Mouse (Mus musculus): ENCODE results near the gene Nme8. TPM values are rescaled to one million over a fixed set of nuclear protein-coding genes. Genes with fewer than 3 reads are reported as not detected.

Gene Nme8
- not detected in 3 replicates for total RNA-seq (2017)

GRCm38 (mm10) chr13:19697790-19698189, at the start of gene Nme8:
Gene Nme8, minus strand, starts transcription at chr13:19697794.
- no peak for ATAC-seq (replicated peaks; ENCODE audit: insufficient number of reproducible peaks, low FRiP score, low TSS enrichment, poor library complexity, severe bottlenecking)

- ATAC-seq (replicated peaks; ENCODE audit: insufficient number of reproducible peaks, low FRiP score, low TSS enrichment, poor library complexity, severe bottlenecking): no peak
Observed at GRCm38 (mm10) chr13:19745741-19746140, 48.1 kb upstream of the Nme8 start.

DNA sequence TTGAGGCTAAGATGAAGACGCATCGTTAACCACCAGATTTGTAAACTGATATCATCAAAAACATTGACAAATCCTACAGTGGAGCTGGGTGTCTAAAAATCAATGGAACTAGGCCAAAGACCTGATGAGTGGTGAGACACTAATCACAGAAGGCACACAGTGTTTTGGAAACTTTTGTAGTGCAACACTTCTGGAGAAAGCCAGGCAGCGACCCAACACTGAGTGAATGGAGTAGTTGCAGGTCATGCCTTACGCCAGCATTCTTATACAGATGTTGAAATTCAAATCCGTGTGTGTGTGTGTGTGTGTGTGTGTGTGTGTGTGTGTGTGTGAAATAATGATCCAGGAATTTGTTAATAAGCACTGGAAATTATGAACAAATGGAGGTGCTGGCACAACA, 46.9 kb upstream of the Nme8 start:
- no peak for ATAC-seq (replicated peaks; ENCODE audit: insufficient number of reproducible peaks, low FRiP score, low TSS enrichment, poor library complexity, severe bottlenecking)

DNA sequence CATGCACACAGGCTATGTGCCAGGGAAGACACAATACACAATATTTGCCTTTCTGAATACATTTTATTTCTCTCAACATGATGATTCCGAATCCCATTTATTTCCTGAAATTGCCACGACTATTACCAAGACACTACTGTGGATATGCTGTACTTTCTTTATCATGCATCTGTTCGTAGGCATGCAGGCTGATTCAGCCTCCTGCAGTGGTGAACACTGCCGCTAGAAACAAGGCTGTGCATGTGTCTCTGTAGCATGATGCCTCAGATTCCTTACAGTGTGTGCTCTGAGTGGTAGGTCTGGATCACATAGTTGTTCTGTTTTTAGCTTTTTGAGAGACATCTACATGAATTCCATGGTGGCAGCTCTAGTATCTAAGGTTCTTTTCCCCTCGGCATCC, 37.0 kb upstream of the Nme8 start:
- ATAC-seq (replicated peaks; ENCODE audit: insufficient number of reproducible peaks, low FRiP score, low TSS enrichment, poor library complexity, severe bottlenecking): no peak

GRCm38 (mm10) chr13:19730826-19731225, 33.2 kb upstream of the Nme8 start:
- ATAC-seq (replicated peaks; ENCODE audit: insufficient number of reproducible peaks, low FRiP score, low TSS enrichment, poor library complexity, severe bottlenecking): no peak

DNA sequence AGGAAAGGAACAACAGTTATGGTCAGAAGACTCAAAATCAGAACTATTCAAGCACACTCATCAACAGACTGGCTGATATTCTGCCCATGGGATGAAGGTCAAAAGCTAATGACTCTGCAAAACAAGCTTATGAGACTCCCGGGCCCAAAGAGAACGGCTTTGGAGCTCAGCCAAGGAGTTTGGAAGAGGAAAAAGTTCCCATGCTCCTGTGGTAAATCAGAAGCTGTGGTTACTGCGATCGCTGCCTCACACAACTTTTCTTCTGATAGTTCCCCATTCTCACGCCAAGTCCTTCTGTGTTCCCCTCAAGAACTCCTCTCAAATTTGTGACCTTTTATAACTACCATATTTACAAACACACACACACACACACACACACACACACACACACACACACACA, 21.4 kb upstream of the Nme8 start:
- no peak for ATAC-seq (replicated peaks; ENCODE audit: insufficient number of reproducible peaks, low FRiP score, low TSS enrichment, poor library complexity, severe bottlenecking)

- ATAC-seq (replicated peaks; ENCODE audit: insufficient number of reproducible peaks, low FRiP score, low TSS enrichment, poor library complexity, severe bottlenecking): no peak
Observed at GRCm38 (mm10) chr13:19717201-19717600, 19.6 kb upstream of the Nme8 start.

DNA sequence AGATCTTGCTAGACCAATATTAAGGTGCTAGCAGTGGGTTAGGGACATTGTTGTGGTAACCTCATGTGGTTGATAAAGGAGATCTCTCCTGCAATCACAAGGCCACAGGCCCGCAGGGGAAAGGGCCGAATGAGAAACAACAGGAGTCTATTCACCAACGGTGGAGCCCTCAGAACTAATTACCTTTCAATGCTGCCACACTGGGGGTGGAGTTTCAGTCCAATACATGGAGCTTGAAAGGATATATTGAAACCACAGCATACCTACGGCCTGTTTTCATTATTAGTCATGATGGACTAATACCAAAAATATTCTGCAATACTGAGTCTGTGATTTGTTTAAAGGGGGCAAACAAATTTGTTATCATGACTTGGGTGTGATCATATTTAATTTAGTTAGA, 6.2 kb upstream of the Nme8 start:
- ATAC-seq (replicated peaks; ENCODE audit: insufficient number of reproducible peaks, low FRiP score, low TSS enrichment, poor library complexity, severe bottlenecking): no peak

GRCm38 (mm10) chr13:19701443-19702078, 4.0 kb upstream of the Nme8 start:
- no peak for ATAC-seq (replicated peaks; ENCODE audit: insufficient number of reproducible peaks, low FRiP score, low TSS enrichment, poor library complexity, severe bottlenecking)

DNA sequence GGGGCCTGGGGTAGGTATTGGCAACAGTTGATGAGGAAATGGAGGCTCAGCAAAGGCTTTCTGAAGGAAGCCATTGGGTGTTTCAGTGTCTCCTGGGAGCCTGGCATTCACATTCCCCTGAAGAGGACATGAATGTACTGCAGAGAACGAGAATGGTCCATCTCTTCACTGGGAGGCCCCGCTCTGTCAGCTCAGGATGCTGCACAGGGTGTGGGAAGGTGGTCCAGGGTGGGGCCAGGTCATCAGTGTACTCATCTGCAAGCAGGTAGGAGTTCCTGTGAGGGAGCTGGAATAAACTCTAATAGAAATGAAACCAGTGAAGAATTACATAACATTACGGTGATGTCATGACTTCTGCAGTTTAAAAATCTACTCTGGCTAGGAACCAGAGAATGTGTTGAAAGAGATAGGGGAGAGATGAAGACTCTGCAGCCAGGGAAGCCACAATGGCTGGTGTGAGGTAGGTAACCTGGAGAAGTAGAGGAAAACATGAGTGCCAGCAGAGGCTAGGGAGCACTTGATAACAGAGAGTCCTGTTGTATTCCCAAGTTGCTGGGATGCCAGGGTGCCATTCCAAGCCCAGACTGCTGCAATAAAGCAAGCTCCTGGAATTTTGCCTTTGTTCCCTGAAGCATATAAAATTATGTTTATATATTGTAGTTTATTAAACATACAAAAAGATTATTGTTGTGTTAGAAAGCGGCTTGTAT, 3.3 kb upstream of the Nme8 start:
- ATAC-seq (replicated peaks; ENCODE audit: insufficient number of reproducible peaks, low FRiP score, low TSS enrichment, poor library complexity, severe bottlenecking): no peak

- peak; percentile 78; the same call in 1 of the 2 replicates for ATAC-seq (replicated peaks; ENCODE audit: insufficient number of reproducible peaks, low FRiP score, low TSS enrichment, poor library complexity, severe bottlenecking)
Observed at GRCm38 (mm10) chr13:19698524-19699173, 1.1 kb upstream of the Nme8 start.

DNA sequence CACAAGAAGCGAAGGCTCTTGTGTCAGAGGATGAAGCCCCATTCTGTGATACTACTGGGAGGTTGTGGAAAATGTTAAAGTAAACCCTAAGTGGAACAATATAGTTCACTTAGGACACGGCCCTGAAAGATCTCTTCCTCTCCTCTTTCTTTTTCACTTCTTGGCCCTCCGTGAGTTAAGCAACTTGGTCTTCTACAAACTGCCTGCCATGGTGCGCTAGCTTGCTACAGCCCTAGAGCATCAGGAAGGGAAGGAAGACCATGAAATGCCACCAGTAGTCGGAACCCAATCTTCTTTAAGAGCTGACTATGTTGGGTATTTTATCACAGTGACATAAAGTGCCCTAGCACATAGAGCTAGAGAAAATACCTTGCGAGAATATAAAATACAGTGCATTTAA, 7.2 kb downstream of the Nme8 start:
- no peak for ATAC-seq (replicated peaks; ENCODE audit: insufficient number of reproducible peaks, low FRiP score, low TSS enrichment, poor library complexity, severe bottlenecking)

GRCm38 (mm10) chr13:19689971-19690370, 7.6 kb downstream of the Nme8 start:
- peak; percentile 70 for ATAC-seq (replicated peaks; ENCODE audit: insufficient number of reproducible peaks, low FRiP score, low TSS enrichment, poor library complexity, severe bottlenecking)

DNA sequence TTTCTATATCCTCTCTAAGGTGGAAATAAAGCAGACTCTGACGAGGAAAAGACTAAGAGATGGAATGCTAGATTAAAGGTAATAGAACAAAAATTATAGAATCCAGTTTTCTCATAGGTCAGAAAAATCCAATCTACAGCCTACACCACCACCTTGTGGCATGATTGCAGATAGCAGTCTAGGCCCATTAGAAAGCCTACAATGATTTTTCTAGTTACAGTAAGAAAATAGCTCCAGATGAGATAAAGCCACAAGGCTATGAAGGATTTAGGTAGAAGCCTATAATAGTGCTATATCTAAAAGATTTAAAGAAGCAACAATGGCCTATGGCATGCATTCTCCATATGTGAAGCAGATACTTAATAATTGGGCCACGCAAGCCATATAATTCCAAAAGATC, 13.6 kb downstream of the Nme8 start:
- ATAC-seq (replicated peaks; ENCODE audit: insufficient number of reproducible peaks, low FRiP score, low TSS enrichment, poor library complexity, severe bottlenecking): no peak

DNA sequence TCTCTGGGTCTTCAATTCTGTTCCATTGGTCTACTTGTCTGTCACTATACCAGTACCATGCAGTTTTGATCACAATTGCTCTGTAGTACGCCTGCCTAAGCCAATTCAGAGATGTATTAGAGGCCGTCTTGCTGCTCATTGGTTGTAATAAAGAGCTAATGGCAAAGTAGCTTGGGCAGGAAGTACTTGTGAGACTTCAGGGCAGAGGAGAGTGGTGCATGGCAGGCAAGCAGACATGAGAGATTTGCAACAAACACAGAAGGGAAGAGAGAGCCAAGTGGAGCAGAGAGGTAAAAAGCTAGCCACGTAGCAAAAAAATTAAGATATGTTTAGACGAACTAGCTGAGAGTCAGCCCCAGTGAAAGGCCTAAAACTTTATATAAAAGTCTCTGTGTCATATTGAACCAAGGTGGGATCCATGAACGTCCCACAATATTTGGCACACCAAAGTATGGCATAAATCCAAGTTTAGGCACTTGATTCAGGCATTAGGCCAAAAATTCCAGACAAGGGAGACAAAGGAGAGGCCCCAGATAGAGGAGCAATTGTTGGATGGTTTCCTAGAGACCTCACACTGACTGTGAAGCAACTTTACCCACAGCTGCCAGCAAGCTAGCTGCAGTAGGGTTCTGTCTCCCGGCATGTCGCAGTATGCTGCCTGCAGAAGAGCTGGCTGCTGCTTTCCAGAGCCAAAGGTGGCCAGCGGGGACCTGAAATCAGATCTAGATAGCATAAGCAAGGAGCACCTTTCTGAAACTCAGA, 14.5 kb downstream of the Nme8 start:
- ATAC-seq (replicated peaks; ENCODE audit: insufficient number of reproducible peaks, low FRiP score, low TSS enrichment, poor library complexity, severe bottlenecking): no peak

- ATAC-seq (replicated peaks; ENCODE audit: insufficient number of reproducible peaks, low FRiP score, low TSS enrichment, poor library complexity, severe bottlenecking): no peak
Observed at GRCm38 (mm10) chr13:19674601-19675000, 23.0 kb downstream of the Nme8 start.

DNA sequence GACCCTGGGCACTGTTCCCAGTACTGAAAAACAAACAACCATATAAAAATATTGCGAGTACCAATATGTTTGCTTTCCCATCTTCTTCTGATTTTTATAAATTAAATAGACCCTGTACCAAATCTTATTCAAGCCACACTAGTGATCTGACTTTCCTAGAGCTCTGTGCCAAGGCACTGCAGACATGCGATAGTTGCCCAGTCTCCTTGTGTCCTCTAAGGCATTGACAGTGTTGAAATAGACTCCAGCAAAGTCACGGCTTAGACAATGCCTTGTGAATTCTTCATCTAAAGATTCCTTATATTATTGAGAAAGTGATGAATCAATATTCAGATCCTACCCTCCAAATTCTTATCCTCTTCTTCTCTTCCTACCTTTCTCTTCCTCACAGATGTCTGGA, 23.6 kb downstream of the Nme8 start:
- no peak for ATAC-seq (replicated peaks; ENCODE audit: insufficient number of reproducible peaks, low FRiP score, low TSS enrichment, poor library complexity, severe bottlenecking)

- no peak for ATAC-seq (replicated peaks; ENCODE audit: insufficient number of reproducible peaks, low FRiP score, low TSS enrichment, poor library complexity, severe bottlenecking)
Observed at GRCm38 (mm10) chr13:19668355-19669140, 29.0 kb downstream of the Nme8 start.

- no peak for ATAC-seq (replicated peaks; ENCODE audit: insufficient number of reproducible peaks, low FRiP score, low TSS enrichment, poor library complexity, severe bottlenecking)
Observed at GRCm38 (mm10) chr13:19652405-19652804, 45.2 kb downstream of the Nme8 start.

All from monocyte, adult 5-6 weeks (primary cell).